15 mouse cellular contexts compared by ENCODE assay signal in genomic region chr1:134836909-134837480, GRCm38 (mm10).
DNase-seq lines count a peak whose midpoint lies in the region; ATAC-seq and TF ChIP-seq lines count a peak whose summit lies in the region.
"Had no signal": no experiment of that assay in that cellular context is flagged by ENCODE, and none has a peak within 500 bp of the region (broad histone marks: within the 10 kb centered on the region; RNA-seq: fewer than 3 reads in every experiment).

No protein-coding gene starts in this region.

- no peak overlapping the region for H3K27ac ChIP-seq in embryonic facial prominence, embryonic 14.5 days (replicated peaks; ENCODE audit: low read depth, low read length)
- H3K27ac ChIP-seq in embryonic facial prominence, embryonic 10.5 days (replicated peaks) = no peak overlapping the region
- H3K27ac ChIP-seq in liver, postnatal 0 days (ENCODE audit: low read depth) = no peak overlapping the region
- no peak overlapping the region for H3K27ac ChIP-seq in liver, embryonic 11.5 days (ENCODE audit: low read depth, low read length)
- H3K27ac ChIP-seq: heart, embryonic 13.5 days; hindbrain, embryonic 15.5 days; limb, embryonic 10.5 days; liver, embryonic 15.5 days had no signal

- no peak for TF ChIP-seq POLR2A in brain, embryonic 14.5 days (IDR thresholded peaks at IDR 0.05; ENCODE audit: borderline replicate concordance, extremely low read depth, insufficient read depth, insufficient read length, poor library complexity, severe bottlenecking)

- peaks cover 47% of the 10 kb centered on the region for H3K36me3 ChIP-seq in embryonic facial prominence, embryonic 14.5 days (ENCODE audit: control insufficient read depth, insufficient read depth, low read length)
- H3K36me3 ChIP-seq in embryonic facial prominence, embryonic 10.5 days (replicated peaks) = peaks cover 26% of the 10 kb centered on the region
- H3K36me3 ChIP-seq in liver, postnatal 0 days (replicated peaks; ENCODE audit: insufficient read depth, low read length) = peaks cover 22% of the 10 kb centered on the region
- peaks cover 9% of the 10 kb centered on the region; the same call in 1 of the 2 replicates for H3K36me3 ChIP-seq in liver, embryonic 11.5 days (ENCODE audit: control insufficient read depth, insufficient read depth, low read length)

- no peaks in the 10 kb centered on the region for H3K9me3 ChIP-seq in embryonic facial prominence, embryonic 14.5 days (ENCODE audit: control insufficient read depth, low read length)
- no peaks in the 10 kb centered on the region for H3K9me3 ChIP-seq in embryonic facial prominence, embryonic 10.5 days
- H3K9me3 ChIP-seq in liver, postnatal 0 days (ENCODE audit: low read length) = no peaks in the 10 kb centered on the region
- H3K9me3 ChIP-seq in liver, embryonic 11.5 days (ENCODE audit: control insufficient read depth, low read length) = no peaks in the 10 kb centered on the region
- H3K9me3 ChIP-seq: heart, embryonic 13.5 days; hindbrain, embryonic 15.5 days; limb, embryonic 10.5 days; liver, embryonic 15.5 days had no signal

- no peak overlapping the region for H3K9ac ChIP-seq in embryonic facial prominence, embryonic 14.5 days (ENCODE audit: low read depth, low read length)
- no peak overlapping the region for H3K9ac ChIP-seq in liver, postnatal 0 days (replicated peaks)
- H3K9ac ChIP-seq in liver, embryonic 11.5 days (ENCODE audit: low read depth, low read length) = no peak overlapping the region
- H3K9ac ChIP-seq: heart, embryonic 13.5 days; hindbrain, embryonic 15.5 days; liver, embryonic 15.5 days had no signal

- intact Hi-C loops in heart, postnatal 10 days (cut with DNase I) = no loop called here

- WGBS in embryonic facial prominence, embryonic 14.5 days = 71% methylated on average over 10 of the region's 10 CpGs
- 76% methylated on average over 10 of the region's 10 CpGs for WGBS in embryonic facial prominence, embryonic 10.5 days
- 84% methylated on average over 10 of the region's 10 CpGs for WGBS in liver, postnatal 0 days (ENCODE audit: insufficient replicate concordance)
- 85% methylated on average over 10 of the region's 10 CpGs for WGBS in liver, embryonic 11.5 days

- H3K27me3 ChIP-seq in embryonic facial prominence, embryonic 14.5 days (replicated peaks; ENCODE audit: control insufficient read depth, insufficient read depth, low read length) = no peaks in the 10 kb centered on the region
- no peaks in the 10 kb centered on the region for H3K27me3 ChIP-seq in embryonic facial prominence, embryonic 10.5 days (replicated peaks; ENCODE audit: low read depth, poor library complexity, severe bottlenecking)
- no peaks in the 10 kb centered on the region for H3K27me3 ChIP-seq in liver, postnatal 0 days (ENCODE audit: insufficient read depth, low read length)
- H3K27me3 ChIP-seq in liver, embryonic 11.5 days (replicated peaks; ENCODE audit: control insufficient read depth, insufficient read depth, low read length) = no peaks in the 10 kb centered on the region
- H3K27me3 ChIP-seq: heart, embryonic 13.5 days; hindbrain, embryonic 15.5 days; liver, embryonic 15.5 days had no signal

- TF ChIP-seq CTCF in liver, postnatal 0 days (IDR thresholded peaks at IDR 0.05; ENCODE audit: low read depth) = peak; percentile 26
- TF ChIP-seq CTCF in brain, embryonic 14.5 days (IDR thresholded peaks at IDR 0.05; ENCODE audit: borderline replicate concordance, extremely low read depth, insufficient read depth, insufficient read length) = no peak

- ATAC-seq in embryonic facial prominence, embryonic 14.5 days (ENCODE audit: low read depth) = peak; percentile 62
- ATAC-seq in liver, postnatal 0 days = no peak
- ATAC-seq in liver, embryonic 11.5 days (replicated peaks; ENCODE audit: low FRiP score) = no peak

- H3K4me1 ChIP-seq in embryonic facial prominence, embryonic 14.5 days (ENCODE audit: control insufficient read depth, insufficient read depth, low read length) = no peaks in the 10 kb centered on the region
- no peaks in the 10 kb centered on the region for H3K4me1 ChIP-seq in embryonic facial prominence, embryonic 10.5 days
- no peaks in the 10 kb centered on the region for H3K4me1 ChIP-seq in liver, postnatal 0 days (ENCODE audit: insufficient read depth)
- no peaks in the 10 kb centered on the region for H3K4me1 ChIP-seq in liver, embryonic 11.5 days (replicated peaks; ENCODE audit: control insufficient read depth, insufficient read depth, low read length)
- H3K4me1 ChIP-seq: hindbrain, embryonic 15.5 days; limb, embryonic 10.5 days; liver, embryonic 15.5 days had no signal

- H3K4me2 ChIP-seq in embryonic facial prominence, embryonic 14.5 days (ENCODE audit: low read depth, low read length) = no peak overlapping the region
- H3K4me2 ChIP-seq in liver, postnatal 0 days (ENCODE audit: low read depth, low read length) = no peak overlapping the region
- no peak overlapping the region for H3K4me2 ChIP-seq in liver, embryonic 11.5 days
- H3K4me2 ChIP-seq: heart, embryonic 13.5 days; hindbrain, embryonic 15.5 days; liver, embryonic 15.5 days had no signal

- H3K4me3 ChIP-seq in embryonic facial prominence, embryonic 14.5 days (ENCODE audit: low read depth, low read length) = no peak overlapping the region
- H3K4me3 ChIP-seq in embryonic facial prominence, embryonic 10.5 days = no peak overlapping the region
- no peak overlapping the region for H3K4me3 ChIP-seq in liver, postnatal 0 days (ENCODE audit: low read depth, low read length)
- no peak overlapping the region for H3K4me3 ChIP-seq in liver, embryonic 11.5 days (ENCODE audit: low read depth, low read length)
- H3K4me3 ChIP-seq: heart, embryonic 13.5 days; hindbrain, embryonic 15.5 days; limb, embryonic 10.5 days; liver, embryonic 15.5 days had no signal

- DNase-seq in embryonic facial prominence, embryonic 14.5 days (ENCODE audit: low spot score) = peak; percentile 25
- no peak for DNase-seq in embryonic facial prominence, embryonic 10.5 days (ENCODE audit: low spot score)
- DNase-seq in liver, postnatal 0 days = no peak
- no peak for DNase-seq in liver, embryonic 11.5 days (ENCODE audit: low spot score)
- DNase-seq in brain, embryonic 14.5 days (ENCODE audit: low read depth) = peak; percentile 51
- DNase-seq in mesoderm, embryonic 11.5 days (ENCODE audit: low read depth, low spot score) = peak; percentile 26
- DNase-seq in heart, postnatal 10 days = no peak
- DNase-seq in adrenal gland, postnatal 14 days = no peak
- DNase-seq: adrenal gland, postnatal 25 days; right cerebral cortex, postnatal 14 days; thymus, postnatal 25 days had no signal

- no peak for TF ChIP-seq EP300 in liver, postnatal 0 days (IDR thresholded peaks at IDR 0.05; ENCODE audit: low read depth)

Comparison
In these comparisons a context has a peak if more than half of its experiments do, and no peak if none do; other contexts are left out.
1. DNase-seq: peak in embryonic facial prominence, embryonic 14.5 days (single experiment), brain, embryonic 14.5 days (single experiment) and mesoderm, embryonic 11.5 days (single experiment); none in embryonic facial prominence, embryonic 10.5 days (single experiment), liver, postnatal 0 days (single experiment), liver, embryonic 11.5 days (single experiment), heart, postnatal 10 days (0 of 2) and adrenal gland, postnatal 14 days (single experiment).